Mouse (Mus musculus) forebrain, embryonic 10.5 days (tissue): ENCODE results near the gene Dlg2. TPM values are rescaled to one million over a fixed set of nuclear protein-coding genes. Genes with fewer than 3 reads are reported as not detected.

Experiments
- DNase-seq: peaks from one replicate; pipeline ENCODE4 v3.0.0-alpha.2; 2017; ENCODE audit warnings: low spot score; ENCODE audit errors: extremely low spot score
- H3K27ac ChIP-seq: fragments of 300-500 bp; sonication (generic); 2 replicates; pipeline ENCODE4 v1.5.1; 2016; ENCODE audit warnings: mild to moderate bottlenecking
- H3K27me3 ChIP-seq: fragments of 300-500 bp; sonication (generic); 2 replicates; pipeline ENCODE4 v1.6.1; 2016; ENCODE audit warnings: mild to moderate bottlenecking; ENCODE audit not compliant: poor library complexity, severe bottlenecking
- H3K36me3 ChIP-seq: fragments of 300-500 bp; sonication (generic); replicated peaks from 2 replicates; pipeline ENCODE4 v1.6.1; 2016; ENCODE audit warnings: mild to moderate bottlenecking, moderate library complexity
- H3K4me1 ChIP-seq: fragments of 300-500 bp; sonication (generic); 2 replicates; pipeline ENCODE4 v1.6.1; 2016
- H3K4me3 ChIP-seq: fragments of 300-500 bp; sonication (generic); 2 replicates; pipeline ENCODE4 v1.5.1; 2016; ENCODE audit warnings: mild to moderate bottlenecking, moderate library complexity
- H3K9me3 ChIP-seq: fragments of 300-500 bp; sonication (generic); 2 replicates; pipeline ENCODE4 v1.6.1; 2016; ENCODE audit warnings: mild to moderate bottlenecking, moderate library complexity
- WGBS: fragments of 180-500 bp; shearing (Covaris S2); methylation state at CpG from one replicate; pipeline ENCODE4 v1.1.7; 2016; 5-methylcytosine and 5-hydroxymethylcytosine counted together
- polyA plus RNA-seq: library from polyadenylated mRNA; unstranded; fragments of >200 nt; fragmentation: Nextera tagmentation; extraction: Ambion mirVana; gene quantifications from 2 replicates; pipeline ENCODE4 v1.2.1, GENCODE M21; 2016

Dlg2 gene
- polyA plus RNA-seq, 1 experiment from 2014 or later: 0.95 TPM

GRCm38 (mm10) chr7:91567423-91567822 is 1091.0 kb downstream of the Dlg2 start:
- Histone ChIP-seq H3K27me3 (0 out of 2 replicates have a peak, but pooled peaks cover 4% of the 10 kb centered on the region), H3K27ac (no peak overlapping the region), H3K9me3 (no peaks in the 10 kb centered on the region), H3K4me3 (no peak overlapping the region), H3K36me3 (no peaks in the 10 kb centered on the region), H3K4me1 (no peaks in the 10 kb centered on the region)
- no peak for DNase-seq

GRCm38 (mm10) chr7:91570969-91571368 is 1094.5 kb downstream of the Dlg2 start:
- Histone ChIP-seq H3K27ac (no peak overlapping the region), H3K36me3 (no peaks in the 10 kb centered on the region), H3K27me3 (no peaks in the 10 kb centered on the region), H3K4me3 (no peak overlapping the region), H3K4me1 (no peaks in the 10 kb centered on the region), H3K9me3 (no peaks in the 10 kb centered on the region)
- 94% methylated on average over 2 of the region's 2 CpGs for WGBS
- DNase-seq: no peak

GRCm38 (mm10) chr7:91572666-91573065 is 1096.2 kb downstream of the Dlg2 start:
- DNase-seq: no peak
- Histone ChIP-seq H3K27me3 (no peaks in the 10 kb centered on the region), H3K4me1 (no peaks in the 10 kb centered on the region), H3K36me3 (no peaks in the 10 kb centered on the region), H3K9me3 (no peaks in the 10 kb centered on the region), H3K27ac (no peak overlapping the region), H3K4me3 (no peak overlapping the region)
- WGBS: 76% methylated on average over 2 of the region's 2 CpGs

GRCm38 (mm10) chr7:91573321-91573720 is 1096.8 kb downstream of the Dlg2 start:
- H3K9me3 ChIP-seq: no peaks in the 10 kb centered on the region
- H3K27ac ChIP-seq: no peak overlapping the region
- no peak for DNase-seq

GRCm38 (mm10) chr7:91576216-91576615 is 1099.7 kb downstream of the Dlg2 start:
- Histone ChIP-seq H3K9me3 (no peaks in the 10 kb centered on the region), H3K4me3 (no peak overlapping the region), H3K27me3 (no peaks in the 10 kb centered on the region), H3K36me3 (no peaks in the 10 kb centered on the region), H3K4me1 (no peaks in the 10 kb centered on the region), H3K27ac (no peak overlapping the region)
- 93% methylated on average over 6 of the region's 6 CpGs for WGBS
- DNase-seq: no peak

More at GRCm38 (mm10) chr7:91573321-91573720, 1096.8 kb downstream of the Dlg2 start:
- no peaks in the 10 kb centered on the region for H3K4me1 ChIP-seq
- no peaks in the 10 kb centered on the region for H3K27me3 ChIP-seq
- no peak overlapping the region for H3K4me3 ChIP-seq
- H3K36me3 ChIP-seq: no peaks in the 10 kb centered on the region

GRCm38 (mm10) chr7:91582203-91582602 is 1105.7 kb downstream of the Dlg2 start:
- Histone ChIP-seq H3K27ac (no peak overlapping the region), H3K27me3 (no peaks in the 10 kb centered on the region), H3K36me3 (no peaks in the 10 kb centered on the region), H3K4me1 (no peaks in the 10 kb centered on the region), H3K4me3 (no peak overlapping the region), H3K9me3 (no peaks in the 10 kb centered on the region)
- DNase-seq: no peak
- 66% methylated on average over 2 of the region's 2 CpGs for WGBS

GRCm38 (mm10) chr7:91583566-91583965 is 1107.1 kb downstream of the Dlg2 start:
- Histone ChIP-seq H3K4me3 (no peak overlapping the region), H3K27me3 (no peaks in the 10 kb centered on the region), H3K27ac (no peak overlapping the region), H3K36me3 (no peaks in the 10 kb centered on the region), H3K4me1 (no peaks in the 10 kb centered on the region), H3K9me3 (no peaks in the 10 kb centered on the region)
- no peak for DNase-seq
- WGBS: 67% methylated on average over 1 of the region's 1 CpGs

- no peak overlapping the region for H3K4me3 ChIP-seq
- H3K4me1 ChIP-seq: peaks cover 10% of the 10 kb centered on the region
- DNase-seq: no peak
- 83% methylated on average over 5 of the region's 5 CpGs for WGBS
- H3K36me3 ChIP-seq: no peaks in the 10 kb centered on the region
- no peak overlapping the region for H3K27ac ChIP-seq
- H3K27me3 ChIP-seq: no peaks in the 10 kb centered on the region
- no peaks in the 10 kb centered on the region for H3K9me3 ChIP-seq
Observed at GRCm38 (mm10) chr7:91591261-91592170, 1115.0 kb downstream of the Dlg2 start.

GRCm38 (mm10) chr7:91598549-91598948 is 1122.1 kb downstream of the Dlg2 start:
- 78% methylated on average over 4 of the region's 4 CpGs for WGBS
- DNase-seq: no peak

GRCm38 (mm10) chr7:91601307-91601706 is 1124.8 kb downstream of the Dlg2 start:
- no peaks in the 10 kb centered on the region for H3K4me1 ChIP-seq
- no peaks in the 10 kb centered on the region for H3K36me3 ChIP-seq
- no peaks in the 10 kb centered on the region for H3K9me3 ChIP-seq
- no peaks in the 10 kb centered on the region for H3K27me3 ChIP-seq
- no peak overlapping the region for H3K27ac ChIP-seq
- no peak overlapping the region for H3K4me3 ChIP-seq
- DNase-seq: no peak

More at GRCm38 (mm10) chr7:91598549-91598948, 1122.1 kb downstream of the Dlg2 start:
- H3K27me3 ChIP-seq: no peaks in the 10 kb centered on the region
- no peaks in the 10 kb centered on the region for H3K9me3 ChIP-seq
- no peaks in the 10 kb centered on the region for H3K4me1 ChIP-seq
- H3K27ac ChIP-seq: no peak overlapping the region
- H3K4me3 ChIP-seq: no peak overlapping the region
- no peaks in the 10 kb centered on the region for H3K36me3 ChIP-seq

GRCm38 (mm10) chr7:91603561-91603960 is 1127.1 kb downstream of the Dlg2 start:
- no peaks in the 10 kb centered on the region for H3K27me3 ChIP-seq
- no peak for DNase-seq
- H3K9me3 ChIP-seq: no peaks in the 10 kb centered on the region
- H3K4me3 ChIP-seq: no peak overlapping the region
- H3K4me1 ChIP-seq: no peaks in the 10 kb centered on the region
- no peak overlapping the region for H3K27ac ChIP-seq
- 88% methylated on average over 4 of the region's 4 CpGs for WGBS
- no peaks in the 10 kb centered on the region for H3K36me3 ChIP-seq

- no peaks in the 10 kb centered on the region for H3K27me3 ChIP-seq
- no peaks in the 10 kb centered on the region for H3K36me3 ChIP-seq
- no peak overlapping the region for H3K27ac ChIP-seq
- no peak for DNase-seq
- 95% methylated on average over 1 of the region's 1 CpGs for WGBS
- no peaks in the 10 kb centered on the region for H3K9me3 ChIP-seq
- no peak overlapping the region for H3K4me3 ChIP-seq
- no peaks in the 10 kb centered on the region for H3K4me1 ChIP-seq
Observed at GRCm38 (mm10) chr7:91653033-91653432, 1176.6 kb downstream of the Dlg2 start.

GRCm38 (mm10) chr7:91659498-91659897 is 1183.0 kb downstream of the Dlg2 start:
- DNase-seq: no peak
- H3K4me3 ChIP-seq: no peak overlapping the region
- WGBS: 81% methylated on average over 2 of the region's 2 CpGs
- no peaks in the 10 kb centered on the region for H3K36me3 ChIP-seq
- H3K27ac ChIP-seq: no peak overlapping the region
- H3K9me3 ChIP-seq: no peaks in the 10 kb centered on the region
- H3K4me1 ChIP-seq: no peaks in the 10 kb centered on the region
- no peaks in the 10 kb centered on the region for H3K27me3 ChIP-seq
